Mouse (Mus musculus): ENCODE data around the gene Anp32e. TPM values are rescaled to one million over a fixed set of nuclear protein-coding genes. Genes with fewer than 3 reads are reported as not detected.

The Anp32e gene
- polyA plus RNA-seq, 1 experiment = 48.5 TPM

GRCm38 (mm10) chr3:95901616-95902372, 27.3 kb upstream of the Anp32e start:
- no peak overlapping the region for H3K4me3 ChIP-seq
- no peak for TF ChIP-seq TCF12 (IDR thresholded peaks at IDR 0.05; ENCODE audit: insufficient read depth, poor library complexity, severe bottlenecking)
- no peak for TF ChIP-seq E2F4 (IDR thresholded peaks at IDR 0.05; ENCODE audit: insufficient read depth)
- no peak for TF ChIP-seq SRF (IDR thresholded peaks at IDR 0.05; ENCODE audit: control insufficient read depth, insufficient read length, low read depth)
- TF ChIP-seq REST (IDR thresholded peaks at IDR 0.05; ENCODE audit: insufficient read depth, insufficient read length) = no peak
- TF ChIP-seq USF1 (IDR thresholded peaks at IDR 0.05; ENCODE audit: low read depth) = no peak
- TF ChIP-seq MAX (IDR thresholded peaks at IDR 0.05; ENCODE audit: low read depth) = no peak
- TF ChIP-seq MYOD1 (IDR thresholded peaks at IDR 0.05; ENCODE audit: control insufficient read depth in 1 of 3, insufficient read length in 2 of 3, low read depth in 2 of 3) = no peak
- no peak for TF ChIP-seq MYOG (IDR thresholded peaks at IDR 0.05; ENCODE audit: control insufficient read depth in 1 of 3, insufficient read depth in 1 of 3, insufficient read length in 2 of 3, low read depth in 2 of 3)
- TF ChIP-seq POLR2AphosphoS2 (IDR thresholded peaks at IDR 0.05; ENCODE audit: insufficient read length, low read depth) = no peak
- TF ChIP-seq CEBPB (IDR thresholded peaks at IDR 0.05; ENCODE audit: insufficient read depth, poor library complexity, severe bottlenecking) = no peak
- no peak for TF ChIP-seq POLR2A (IDR thresholded peaks at IDR 0.05; ENCODE audit: insufficient read length, low read depth)
- no peak overlapping the region for H3K4me2 ChIP-seq (ENCODE audit: low read depth)

GRCm38 (mm10) chr3:95902373-95902625, 26.7 kb upstream of the Anp32e start:
- Histone ChIP-seq H3K4me3 (no peak overlapping the region), H3ac (ENCODE audit: control insufficient read depth, insufficient read length) (no peak overlapping the region), H3K27me3 (ENCODE audit: control insufficient read depth, insufficient read depth, insufficient read length) (peaks cover 13% of the 10 kb centered on the region), H3K4me2 (ENCODE audit: low read depth) (no peak overlapping the region), H3K79me2 (ENCODE audit: control insufficient read depth, insufficient read depth) (no peaks in the 10 kb centered on the region), H3K36me3 (ENCODE audit: control insufficient read depth, insufficient read depth) (no peaks in the 10 kb centered on the region)
- TF ChIP-seq E2F4 (IDR thresholded peaks at IDR 0.05; ENCODE audit: insufficient read depth) (no peak), POLR2A (IDR thresholded peaks at IDR 0.05; ENCODE audit: insufficient read length, low read depth) (no peak), USF1 (IDR thresholded peaks at IDR 0.05; ENCODE audit: low read depth) (no peak), REST (IDR thresholded peaks at IDR 0.05; ENCODE audit: insufficient read depth, insufficient read length) (no peak), SRF (IDR thresholded peaks at IDR 0.05; ENCODE audit: control insufficient read depth, insufficient read length, low read depth) (no peak), MAX (IDR thresholded peaks at IDR 0.05; ENCODE audit: low read depth) (no peak), CEBPB (IDR thresholded peaks at IDR 0.05; ENCODE audit: insufficient read depth, poor library complexity, severe bottlenecking) (no peak), POLR2AphosphoS2 (IDR thresholded peaks at IDR 0.05; ENCODE audit: insufficient read length, low read depth) (no peak), TCF12 (IDR thresholded peaks at IDR 0.05; ENCODE audit: insufficient read depth, poor library complexity, severe bottlenecking) (no peak), TCF3 (IDR thresholded peaks at IDR 0.05; ENCODE audit: insufficient read length, low read depth) (no peak), MYOD1 (IDR thresholded peaks at IDR 0.05; ENCODE audit: control insufficient read depth in 1 of 3, insufficient read length in 2 of 3, low read depth in 2 of 3) (no peak), MYOG (IDR thresholded peaks at IDR 0.05; ENCODE audit: control insufficient read depth in 1 of 3, insufficient read depth in 1 of 3, insufficient read length in 2 of 3, low read depth in 2 of 3) (no peak)

More at GRCm38 (mm10) chr3:95901616-95902372, 27.3 kb upstream of the Anp32e start:
- H3K27me3 ChIP-seq (ENCODE audit: control insufficient read depth, insufficient read depth, insufficient read length) = peaks cover 13% of the 10 kb centered on the region
- H3K36me3 ChIP-seq (ENCODE audit: control insufficient read depth, insufficient read depth) = no peaks in the 10 kb centered on the region
- no peak overlapping the region for H3ac ChIP-seq (ENCODE audit: control insufficient read depth, insufficient read length)
- no peaks in the 10 kb centered on the region for H3K79me2 ChIP-seq (ENCODE audit: control insufficient read depth, insufficient read depth)

- TF ChIP-seq MYOD1 (IDR thresholded peaks at IDR 0.05; ENCODE audit: control insufficient read depth in 1 of 3, insufficient read length in 2 of 3, low read depth in 2 of 3) = no peak
- no peak for TF ChIP-seq POLR2A (IDR thresholded peaks at IDR 0.05; ENCODE audit: insufficient read length, low read depth)
- no peak for TF ChIP-seq REST (IDR thresholded peaks at IDR 0.05; ENCODE audit: insufficient read depth, insufficient read length)
- no peak for TF ChIP-seq TCF3 (IDR thresholded peaks at IDR 0.05; ENCODE audit: insufficient read length, low read depth)
- TF ChIP-seq TCF12 (IDR thresholded peaks at IDR 0.05; ENCODE audit: insufficient read depth, poor library complexity, severe bottlenecking) = no peak
- no peak for TF ChIP-seq CEBPB (IDR thresholded peaks at IDR 0.05; ENCODE audit: insufficient read depth, poor library complexity, severe bottlenecking)
- TF ChIP-seq USF1 (IDR thresholded peaks at IDR 0.05; ENCODE audit: low read depth) = no peak
- TF ChIP-seq MYOG (IDR thresholded peaks at IDR 0.05; ENCODE audit: control insufficient read depth in 1 of 3, insufficient read depth in 1 of 3, insufficient read length in 2 of 3, low read depth in 2 of 3) = no peak
- TF ChIP-seq SRF (IDR thresholded peaks at IDR 0.05; ENCODE audit: control insufficient read depth, insufficient read length, low read depth) = no peak
- no peak for TF ChIP-seq MAX (IDR thresholded peaks at IDR 0.05; ENCODE audit: low read depth)
- TF ChIP-seq E2F4 (IDR thresholded peaks at IDR 0.05; ENCODE audit: insufficient read depth) = no peak
- TF ChIP-seq POLR2AphosphoS2 (IDR thresholded peaks at IDR 0.05; ENCODE audit: insufficient read length, low read depth) = no peak
- H3K79me2 ChIP-seq (ENCODE audit: control insufficient read depth, insufficient read depth) = no peaks in the 10 kb centered on the region
- no peak overlapping the region for H3K4me2 ChIP-seq (ENCODE audit: low read depth)
- H3ac ChIP-seq (ENCODE audit: control insufficient read depth, insufficient read length) = no peak overlapping the region
- H3K4me3 ChIP-seq = no peak overlapping the region
- peaks cover 13% of the 10 kb centered on the region for H3K27me3 ChIP-seq (ENCODE audit: control insufficient read depth, insufficient read depth, insufficient read length)
- H3K36me3 ChIP-seq (ENCODE audit: control insufficient read depth, insufficient read depth) = no peaks in the 10 kb centered on the region
These were observed 26.4 kb upstream of the Anp32e start for GRCm38 (mm10) chr3:95902643-95903042.

- Histone ChIP-seq H3ac (ENCODE audit: control insufficient read depth, insufficient read length) (no peak overlapping the region), H3K36me3 (ENCODE audit: control insufficient read depth, insufficient read depth) (no peaks in the 10 kb centered on the region), H3K4me2 (ENCODE audit: low read depth) (no peak overlapping the region), H3K27me3 (ENCODE audit: control insufficient read depth, insufficient read depth, insufficient read length) (peaks cover 13% of the 10 kb centered on the region), H3K4me3 (no peak overlapping the region), H3K79me2 (ENCODE audit: control insufficient read depth, insufficient read depth) (no peaks in the 10 kb centered on the region)
- no peak for TF ChIP-seq POLR2A (IDR thresholded peaks at IDR 0.05; ENCODE audit: insufficient read length, low read depth)
- no peak for TF ChIP-seq SRF (IDR thresholded peaks at IDR 0.05; ENCODE audit: control insufficient read depth, insufficient read length, low read depth)
- TF ChIP-seq TCF12 (IDR thresholded peaks at IDR 0.05; ENCODE audit: insufficient read depth, poor library complexity, severe bottlenecking) = no peak
- no peak for TF ChIP-seq MYOD1 (IDR thresholded peaks at IDR 0.05; ENCODE audit: control insufficient read depth in 1 of 3, insufficient read length in 2 of 3, low read depth in 2 of 3)
- TF ChIP-seq USF1 (IDR thresholded peaks at IDR 0.05; ENCODE audit: low read depth) = no peak
- no peak for TF ChIP-seq TCF3 (IDR thresholded peaks at IDR 0.05; ENCODE audit: insufficient read length, low read depth)
- no peak for TF ChIP-seq E2F4 (IDR thresholded peaks at IDR 0.05; ENCODE audit: insufficient read depth)
- TF ChIP-seq MAX (IDR thresholded peaks at IDR 0.05; ENCODE audit: low read depth) = no peak
- TF ChIP-seq MYOG (IDR thresholded peaks at IDR 0.05; ENCODE audit: control insufficient read depth in 1 of 3, insufficient read depth in 1 of 3, insufficient read length in 2 of 3, low read depth in 2 of 3) = no peak
These were observed 25.1 kb upstream of the Anp32e start for GRCm38 (mm10) chr3:95903753-95904502.

Data from myocyte (in vitro differentiated cells).